Mouse (Mus musculus): ENCODE data around the gene Shroom2. TPM values are rescaled to one million over a fixed set of nuclear protein-coding genes. Genes with fewer than 3 reads are reported as not detected.
A peak's percentile ranks its signal among the peaks of the same experiment; 100 is the strongest.
"Not testable (repeated sequence)": the region's sequence is repeated elsewhere in the genome, so short reads cannot be mapped to it uniquely, and the experiment has no call there.

The Shroom2 gene
- polyA plus RNA-seq, 1 experiment from 2014 or later: 5.6 TPM

DNA sequence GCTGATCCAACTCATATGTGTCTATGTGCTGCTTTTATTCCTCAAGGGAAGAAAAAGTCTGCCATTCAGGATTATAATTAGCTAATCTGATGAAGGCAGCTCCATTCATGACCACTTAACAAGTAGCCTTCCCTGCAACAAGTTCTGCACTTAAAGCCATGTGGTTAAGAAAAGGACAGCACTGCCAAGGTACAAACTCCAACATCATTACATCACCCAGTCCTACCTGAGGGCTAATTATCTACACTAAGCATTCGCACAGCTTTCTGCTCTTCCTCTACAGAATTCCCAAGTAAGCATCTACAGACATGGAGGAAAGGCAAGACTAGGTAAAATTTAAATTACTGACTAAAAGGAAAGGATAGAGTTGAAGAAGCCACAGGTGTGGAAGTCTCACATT, 13.4 kb downstream of the Shroom2 start:
- H3K4me1 ChIP-seq (replicated peaks): no peaks in the 10 kb centered on the region
- WGBS: 69% methylated on average over 1 of the region's 1 CpGs
- no peak overlapping the region for H3K4me3 ChIP-seq (replicated peaks)
- H3K9ac ChIP-seq: no peak overlapping the region
- ATAC-seq: peak; percentile 83
- H3K27me3 ChIP-seq (replicated peaks): no peaks in the 10 kb centered on the region
- no peaks in the 10 kb centered on the region for H3K9me3 ChIP-seq
- no peak overlapping the region for H3K27ac ChIP-seq
- no peaks in the 10 kb centered on the region for H3K36me3 ChIP-seq
- H3K4me2 ChIP-seq (replicated peaks): no peak overlapping the region

- Histone ChIP-seq H3K4me1 (replicated peaks) (no peaks in the 10 kb centered on the region), H3K4me3 (replicated peaks) (no peak overlapping the region), H3K36me3 (no peaks in the 10 kb centered on the region), H3K27ac (no peak overlapping the region), H3K9ac (no peak overlapping the region), H3K9me3 (no peaks in the 10 kb centered on the region), H3K4me2 (replicated peaks) (no peak overlapping the region), H3K27me3 (replicated peaks) (no peaks in the 10 kb centered on the region; the same call in 1 of the 2 replicates)
- WGBS: 86% methylated on average over 2 of the region's 2 CpGs
- ATAC-seq: no peak
Measured at GRCm38 (mm10) chrX:152745925-152746324, 23.3 kb downstream of the Shroom2 start.

DNA sequence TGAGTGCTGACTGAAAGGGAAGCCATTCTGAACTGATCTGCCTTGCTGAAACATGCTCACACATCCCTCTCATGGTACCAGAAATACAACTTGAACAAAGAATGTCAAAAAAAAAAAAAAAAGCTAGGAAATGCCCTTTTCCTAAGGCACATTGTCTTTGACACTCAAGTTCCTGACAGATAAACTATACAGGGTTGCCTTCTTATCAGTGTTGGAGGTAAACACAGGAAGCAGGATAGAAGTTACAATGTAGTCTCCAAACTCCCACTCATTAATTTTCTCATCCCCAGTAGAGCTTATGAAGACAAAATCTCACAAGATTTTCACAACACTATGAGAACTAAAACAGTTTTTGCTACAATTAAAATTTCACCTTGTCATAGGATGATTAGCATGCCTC, 25.6 kb downstream of the Shroom2 start:
- Histone ChIP-seq H3K4me2 (replicated peaks) (no peak overlapping the region), H3K27ac (no peak overlapping the region), H3K9ac (no peak overlapping the region), H3K36me3 (no peaks in the 10 kb centered on the region), H3K4me1 (replicated peaks) (no peaks in the 10 kb centered on the region), H3K27me3 (replicated peaks) (no peaks in the 10 kb centered on the region; the same call in 1 of the 2 replicates), H3K4me3 (replicated peaks) (no peak overlapping the region), H3K9me3 (no peaks in the 10 kb centered on the region)
- ATAC-seq: no peak

GRCm38 (mm10) chrX:152738759-152739368, 30.4 kb downstream of the Shroom2 start:
- no peak for ATAC-seq
- 68% methylated on average over 4 of the region's 4 CpGs for WGBS
- H3K9me3 ChIP-seq: no peaks in the 10 kb centered on the region
- H3K27me3 ChIP-seq (replicated peaks): no peaks in the 10 kb centered on the region
- H3K4me2 ChIP-seq (replicated peaks): no peak overlapping the region
- no peaks in the 10 kb centered on the region for H3K36me3 ChIP-seq
- H3K4me3 ChIP-seq (replicated peaks): no peak overlapping the region
- H3K9ac ChIP-seq: no peak overlapping the region
- H3K27ac ChIP-seq: no peak overlapping the region
- no peaks in the 10 kb centered on the region for H3K4me1 ChIP-seq (replicated peaks)

- H3K4me3 ChIP-seq (replicated peaks): no peak overlapping the region
- H3K4me2 ChIP-seq (replicated peaks): no peak overlapping the region
- H3K9ac ChIP-seq: no peak overlapping the region
- ATAC-seq: no peak
- no peaks in the 10 kb centered on the region for H3K27me3 ChIP-seq (replicated peaks)
- WGBS: 63% methylated on average over 2 of the region's 2 CpGs
- H3K4me1 ChIP-seq (replicated peaks): no peaks in the 10 kb centered on the region
- no peak overlapping the region for H3K27ac ChIP-seq
- H3K36me3 ChIP-seq: no peaks in the 10 kb centered on the region
- no peaks in the 10 kb centered on the region for H3K9me3 ChIP-seq
Measured at GRCm38 (mm10) chrX:152738191-152738590, 31.1 kb downstream of the Shroom2 start.

GRCm38 (mm10) chrX:152735283-152735682, 34.0 kb downstream of the Shroom2 start:
- H3K4me1 ChIP-seq (replicated peaks): no peaks in the 10 kb centered on the region
- H3K9me3 ChIP-seq: no peaks in the 10 kb centered on the region
- no peak overlapping the region for H3K4me3 ChIP-seq (replicated peaks)
- no peak overlapping the region for H3K27ac ChIP-seq
- H3K9ac ChIP-seq: no peak overlapping the region
- no peaks in the 10 kb centered on the region for H3K27me3 ChIP-seq (replicated peaks)
- no peak overlapping the region for H3K4me2 ChIP-seq (replicated peaks)
- no peaks in the 10 kb centered on the region for H3K36me3 ChIP-seq
- ATAC-seq: no peak

DNA sequence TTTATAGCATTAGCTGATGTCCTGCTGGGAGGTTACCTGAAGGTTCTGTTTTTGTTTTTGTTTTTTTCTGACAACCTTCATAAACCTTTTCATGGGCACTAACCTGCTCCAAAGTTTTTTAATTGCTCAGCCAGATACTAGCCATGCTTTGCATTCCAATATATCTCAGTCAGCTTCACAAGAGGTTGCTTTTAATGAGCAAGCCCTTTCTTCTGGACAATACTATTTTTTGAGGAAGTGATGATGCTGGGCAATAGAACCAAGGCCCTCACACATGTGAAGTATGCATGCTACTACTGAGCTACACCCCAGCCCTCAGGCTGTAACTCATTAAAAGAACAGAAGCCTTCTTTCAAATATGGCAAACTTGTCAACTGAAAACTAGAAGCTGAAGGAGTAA, 52.6 kb downstream of the Shroom2 start:
- no peak overlapping the region for H3K27ac ChIP-seq
- no peak overlapping the region for H3K4me2 ChIP-seq (replicated peaks)
- no peaks in the 10 kb centered on the region for H3K36me3 ChIP-seq
- ATAC-seq: no peak
- no peak overlapping the region for H3K4me3 ChIP-seq (replicated peaks)
- H3K9ac ChIP-seq: no peak overlapping the region
- no peaks in the 10 kb centered on the region for H3K9me3 ChIP-seq
- no peaks in the 10 kb centered on the region for H3K4me1 ChIP-seq (replicated peaks)
- H3K27me3 ChIP-seq (replicated peaks): no peaks in the 10 kb centered on the region

DNA sequence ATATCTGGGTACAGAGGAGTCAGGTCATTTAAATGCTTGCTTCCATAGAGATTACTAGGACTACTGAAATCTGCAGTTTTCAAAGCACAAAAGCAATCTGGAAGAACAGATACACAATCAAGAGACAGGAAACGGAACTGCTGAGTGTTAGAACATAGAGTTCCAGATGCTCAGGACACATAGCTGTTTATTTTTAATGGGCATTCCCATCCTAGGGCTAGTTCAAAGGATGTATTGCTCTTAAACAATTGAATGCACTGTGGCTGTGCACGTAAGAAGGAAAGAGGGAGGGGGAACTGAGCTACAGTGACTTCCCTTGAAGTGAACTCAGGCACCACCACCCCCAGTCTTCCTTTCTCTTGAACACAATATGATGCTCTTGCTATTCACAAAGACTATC, 58.5 kb downstream of the Shroom2 start:
- not testable (repeated sequence) for H3K27me3 ChIP-seq (replicated peaks); H3K9me3 ChIP-seq; ATAC-seq; H3K36me3 ChIP-seq; H3K4me3 ChIP-seq (replicated peaks); H3K27ac ChIP-seq; H3K4me2 ChIP-seq (replicated peaks); H3K9ac ChIP-seq; H3K4me1 ChIP-seq (replicated peaks)
- WGBS: 34% methylated on average over 2 of the region's 2 CpGs

GRCm38 (mm10) chrX:152708359-152708758, 60.9 kb downstream of the Shroom2 start:
- Histone ChIP-seq H3K4me1 (replicated peaks) (no peaks in the 10 kb centered on the region), H3K9ac (no peak overlapping the region), H3K36me3 (no peaks in the 10 kb centered on the region), H3K4me2 (replicated peaks) (no peak overlapping the region), H3K4me3 (replicated peaks) (no peak overlapping the region), H3K9me3 (no peaks in the 10 kb centered on the region), H3K27ac (no peak overlapping the region), H3K27me3 (replicated peaks) (no peaks in the 10 kb centered on the region)
- no peak for ATAC-seq
- WGBS: 59% methylated on average over 4 of the region's 4 CpGs

- Histone ChIP-seq H3K9me3 (no peaks in the 10 kb centered on the region), H3K4me3 (replicated peaks) (no peak overlapping the region), H3K27ac (no peak overlapping the region), H3K36me3 (no peaks in the 10 kb centered on the region), H3K4me2 (replicated peaks) (no peak overlapping the region), H3K27me3 (replicated peaks) (no peaks in the 10 kb centered on the region), H3K4me1 (replicated peaks) (no peaks in the 10 kb centered on the region), H3K9ac (no peak overlapping the region)
- WGBS: 13% methylated on average over 3 of the region's 3 CpGs
- peak; percentile 70; the same call in 1 of the 2 replicates for ATAC-seq
Measured at GRCm38 (mm10) chrX:152705397-152705796, 63.9 kb downstream of the Shroom2 start.

DNA sequence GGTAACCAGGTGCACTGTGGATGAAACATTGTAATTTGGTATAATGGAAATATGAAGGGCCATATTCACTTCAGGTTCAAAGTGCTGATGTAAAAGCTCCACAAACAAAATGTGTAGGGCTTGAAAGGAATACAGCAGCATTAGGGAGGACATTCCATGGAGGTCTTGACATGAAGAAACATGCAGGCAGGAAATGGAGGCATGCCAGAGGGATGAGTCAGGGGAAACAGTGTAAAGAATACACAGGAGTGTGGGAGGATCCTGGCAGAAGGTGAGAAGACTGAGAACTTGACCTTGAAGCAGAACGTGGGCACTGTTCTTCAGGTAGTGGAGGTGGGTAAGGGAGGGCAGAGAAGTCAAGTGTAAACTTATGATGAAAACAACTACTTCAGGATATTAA, 65.6 kb downstream of the Shroom2 start:
- no peak overlapping the region for H3K27ac ChIP-seq
- 50% methylated on average over 1 of the region's 1 CpGs for WGBS
- no peaks in the 10 kb centered on the region for H3K9me3 ChIP-seq
- H3K4me1 ChIP-seq (replicated peaks): no peaks in the 10 kb centered on the region
- no peaks in the 10 kb centered on the region for H3K27me3 ChIP-seq (replicated peaks)
- H3K4me2 ChIP-seq (replicated peaks): no peak overlapping the region
- no peak overlapping the region for H3K9ac ChIP-seq
- H3K36me3 ChIP-seq: no peaks in the 10 kb centered on the region
- no peak overlapping the region for H3K4me3 ChIP-seq (replicated peaks)
- no peak for ATAC-seq

DNA sequence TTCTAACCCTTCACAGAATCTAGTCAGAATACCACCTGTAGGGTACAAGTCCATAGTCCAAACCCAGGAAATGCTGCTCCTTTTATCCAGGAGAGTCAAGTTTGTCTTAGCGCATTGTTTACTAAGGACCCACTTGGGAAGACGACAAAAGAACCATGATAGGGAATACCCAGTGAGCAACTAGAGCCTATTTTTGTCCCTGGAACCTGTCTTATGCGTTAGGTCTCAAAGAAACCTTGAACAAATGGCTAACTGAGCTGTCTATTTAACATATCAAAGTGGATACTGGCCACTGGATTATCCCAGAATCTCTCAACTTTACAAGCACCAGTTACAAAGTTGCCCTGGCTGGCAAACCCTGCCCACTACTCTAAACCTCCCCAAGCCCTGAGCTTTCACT, 67.6 kb downstream of the Shroom2 start:
- H3K27ac ChIP-seq: no peak overlapping the region
- 70% methylated on average over 3 of the region's 3 CpGs for WGBS
- no peak for ATAC-seq

DNA sequence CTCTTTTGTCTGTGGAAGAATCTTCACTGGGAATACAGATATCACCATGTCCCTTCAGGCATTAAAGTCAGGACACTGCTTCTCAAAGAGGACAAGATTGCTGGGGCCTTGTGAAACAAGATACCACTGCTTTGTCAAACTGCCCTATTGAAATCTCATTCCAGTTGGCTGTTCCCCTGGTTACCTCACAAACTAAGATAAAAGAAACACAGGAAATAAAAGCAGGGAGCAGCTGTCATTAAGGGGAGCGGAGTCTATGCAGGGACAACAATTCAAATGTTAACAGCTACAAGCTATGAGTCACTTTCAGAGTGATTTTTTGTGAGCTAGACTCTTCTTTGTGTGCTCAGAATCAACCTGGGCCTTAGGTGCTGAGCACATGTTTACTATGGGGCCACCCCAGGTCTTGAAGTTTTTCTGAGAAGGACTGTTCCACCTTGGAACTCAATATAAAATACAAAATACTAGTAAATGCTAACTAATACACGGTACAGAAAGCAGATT, 78.4 kb downstream of the Shroom2 start:
- 70% methylated on average over 2 of the region's 2 CpGs for WGBS
- ATAC-seq: peak; percentile 36; the same call in 1 of the 2 replicates

More for the DNA sequence above, 67.6 kb downstream of the Shroom2 start:
- Histone ChIP-seq H3K4me1 (replicated peaks) (no peaks in the 10 kb centered on the region), H3K36me3 (no peaks in the 10 kb centered on the region), H3K9ac (no peak overlapping the region), H3K4me3 (replicated peaks) (no peak overlapping the region), H3K4me2 (replicated peaks) (no peak overlapping the region), H3K27me3 (replicated peaks) (no peaks in the 10 kb centered on the region), H3K9me3 (no peaks in the 10 kb centered on the region)

More for the DNA sequence above, 78.4 kb downstream of the Shroom2 start:
- no peaks in the 10 kb centered on the region for H3K36me3 ChIP-seq
- no peaks in the 10 kb centered on the region for H3K27me3 ChIP-seq (replicated peaks)
- no peak overlapping the region for H3K9ac ChIP-seq
- no peaks in the 10 kb centered on the region for H3K4me1 ChIP-seq (replicated peaks)
- H3K4me2 ChIP-seq (replicated peaks): no peak overlapping the region
- H3K9me3 ChIP-seq: no peaks in the 10 kb centered on the region
- H3K4me3 ChIP-seq (replicated peaks): no peak overlapping the region
- H3K27ac ChIP-seq: no peak overlapping the region
